Mouse (Mus musculus): ENCODE measurements around the gene Pla2g5. TPM values are rescaled to one million over a fixed set of nuclear protein-coding genes. Genes with fewer than 3 reads are reported as not detected.
"Not testable (repeated sequence)": the region's sequence is repeated elsewhere in the genome, so short reads cannot be mapped to it uniquely, and the experiment has no call there.

The Pla2g5 gene
- polyA plus RNA-seq (2012; rRNA removed) (not detected in 2 replicates), polyA plus RNA-seq (2014; fragmentation: Nextera tagmentation; extraction: Ambion mirVana) (not detected in 2 replicates)

GRCm38 (mm10) chr4:138863344-138863998, at the start of gene Pla2g5:
Gene Pla2g5 (minus strand): TSS chr4:138863482.
- DNase-seq (ENCODE audit: low read depth in 3 of 3, low spot score in 3 of 3): no peak
- no peaks in the 10 kb centered on the region for H3K9me3 ChIP-seq (ENCODE audit: control insufficient read depth, low read length)
- no peaks in the 10 kb centered on the region for H3K36me3 ChIP-seq (replicated peaks; ENCODE audit: control insufficient read depth, insufficient read depth, low read depth)
- H3K27me3 ChIP-seq (ENCODE audit: control insufficient read depth, insufficient read depth, low read length): no peaks in the 10 kb centered on the region
- H3K4me2 ChIP-seq (ENCODE audit: low read depth): no peak within 1 kb of the TSS
- no peak within 1 kb of the TSS for H3K9ac ChIP-seq (replicated peaks)
- H3K4me3 ChIP-seq (ENCODE audit: insufficient read depth in 1 of 2, low read depth in 2 of 2, low read length in 2 of 2): no peak within 1 kb of the TSS
- TF ChIP-seq CTCF (IDR thresholded peaks at IDR 0.05; ENCODE audit: low read depth): no peak
- TF ChIP-seq EP300 (IDR thresholded peaks at IDR 0.05; ENCODE audit: low read depth): no peak
- ATAC-seq (ENCODE audit: insufficient read depth): no peak
- H3K4me1 ChIP-seq (replicated peaks; ENCODE audit: control insufficient read depth in 2 of 2, insufficient read depth in 2 of 2, low read length in 1 of 2): no peaks in the 10 kb centered on the region
- 43% methylated on average over 10 of the region's 10 CpGs for WGBS (ENCODE audit: insufficient replicate concordance)
- H3K27ac ChIP-seq: no peak within 1 kb of the TSS

DNA sequence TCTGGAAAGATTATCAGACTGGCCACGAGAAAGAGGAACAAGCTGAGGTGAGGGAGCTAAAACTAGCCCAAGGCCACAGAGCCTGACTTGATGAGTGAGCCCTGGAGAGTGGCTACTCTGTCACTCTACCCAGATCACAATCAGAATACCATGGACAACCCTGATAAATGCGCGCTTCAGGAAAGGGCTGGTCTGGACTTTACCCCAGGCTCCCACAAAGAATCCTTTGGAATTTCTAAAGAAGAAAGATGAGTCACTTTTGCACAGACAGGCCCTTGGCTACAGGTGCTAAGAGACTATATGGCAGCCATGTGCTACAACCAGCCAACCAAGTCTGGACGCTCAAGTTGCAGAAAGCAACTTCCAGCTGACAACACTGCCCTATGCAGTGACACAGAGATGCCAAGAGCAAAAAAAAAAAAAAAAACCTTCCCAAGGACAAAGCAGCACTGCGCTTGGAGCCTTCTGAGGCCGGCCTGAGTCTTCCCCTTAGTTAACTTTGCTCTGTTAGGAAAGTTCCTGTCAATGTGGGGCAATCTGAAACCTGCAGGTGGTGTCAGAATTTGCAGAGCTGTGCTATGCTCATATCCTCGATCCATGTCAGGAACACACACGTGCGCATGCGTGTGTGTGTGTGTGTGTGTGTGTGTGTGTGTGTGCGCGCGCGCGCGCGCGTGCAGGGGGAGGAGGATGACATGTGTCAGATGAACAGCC, 42.5 kb upstream of the Pla2g5 start:
- TF ChIP-seq EP300 (IDR thresholded peaks at IDR 0.05; ENCODE audit: low read depth) (no peak), CTCF (IDR thresholded peaks at IDR 0.05; ENCODE audit: low read depth) (no peak)
- no peak overlapping the region for H3K9ac ChIP-seq (replicated peaks)
- no peak overlapping the region for H3K4me3 ChIP-seq (ENCODE audit: insufficient read depth in 1 of 2, low read depth in 2 of 2, low read length in 2 of 2)
- H3K4me1 ChIP-seq (replicated peaks; ENCODE audit: control insufficient read depth in 2 of 2, insufficient read depth in 2 of 2, low read length in 1 of 2): no peaks in the 10 kb centered on the region
- 85% methylated on average over 18 of the region's 18 CpGs for WGBS (ENCODE audit: insufficient replicate concordance)
- no peaks in the 10 kb centered on the region for H3K9me3 ChIP-seq (ENCODE audit: control insufficient read depth, low read length)
- H3K27me3 ChIP-seq (ENCODE audit: control insufficient read depth, insufficient read depth, low read length): no peaks in the 10 kb centered on the region
- no peaks in the 10 kb centered on the region for H3K36me3 ChIP-seq (replicated peaks; ENCODE audit: control insufficient read depth, insufficient read depth, low read depth)
- no peak overlapping the region for H3K4me2 ChIP-seq (ENCODE audit: low read depth)
- DNase-seq (ENCODE audit: low read depth in 3 of 3, low spot score in 3 of 3) (no peak), ATAC-seq (ENCODE audit: insufficient read depth) (no peak)
- no peak overlapping the region for H3K27ac ChIP-seq

GRCm38 (mm10) chr4:138899361-138899760, 36.1 kb upstream of the Pla2g5 start:
- Histone ChIP-seq H3K4me3 (ENCODE audit: insufficient read depth in 1 of 2, low read depth in 2 of 2, low read length in 2 of 2) (no peak overlapping the region), H3K27ac (no peak overlapping the region), H3K4me1 (replicated peaks; ENCODE audit: control insufficient read depth in 2 of 2, insufficient read depth in 2 of 2, low read length in 1 of 2) (no peaks in the 10 kb centered on the region), H3K4me2 (ENCODE audit: low read depth) (no peak overlapping the region), H3K36me3 (replicated peaks; ENCODE audit: control insufficient read depth, insufficient read depth, low read depth) (no peaks in the 10 kb centered on the region), H3K27me3 (ENCODE audit: control insufficient read depth, insufficient read depth, low read length) (no peaks in the 10 kb centered on the region), H3K9me3 (ENCODE audit: control insufficient read depth, low read length) (no peaks in the 10 kb centered on the region), H3K9ac (replicated peaks) (no peak overlapping the region)
- 74% methylated on average over 7 of the region's 7 CpGs for WGBS (ENCODE audit: insufficient replicate concordance)
- ATAC-seq (ENCODE audit: insufficient read depth) (no peak), DNase-seq (ENCODE audit: low read depth in 3 of 3, low spot score in 3 of 3) (no peak)
- no peak for TF ChIP-seq CTCF (IDR thresholded peaks at IDR 0.05; ENCODE audit: low read depth)
- no peak for TF ChIP-seq EP300 (IDR thresholded peaks at IDR 0.05; ENCODE audit: low read depth)

DNA sequence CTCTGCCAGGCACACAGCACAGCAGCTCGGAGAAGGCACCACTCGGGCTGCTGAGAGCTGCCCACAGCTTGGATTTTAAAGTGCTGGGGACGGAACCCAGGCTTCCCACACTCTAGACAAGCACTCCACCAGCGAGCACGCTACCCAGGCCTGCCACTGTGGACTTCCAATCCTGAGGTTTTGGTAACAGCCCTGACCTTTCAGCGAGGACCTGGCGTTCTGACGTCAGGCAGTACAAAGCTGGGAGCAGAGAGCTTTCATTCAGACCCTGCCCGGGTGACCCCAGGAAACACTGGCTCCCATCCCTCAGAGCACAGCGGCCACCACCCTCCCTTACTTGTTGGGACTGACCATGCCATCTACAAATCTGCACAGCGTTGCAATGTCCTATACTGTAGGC, 30.5 kb upstream of the Pla2g5 start:
- not testable (repeated sequence) for ATAC-seq (ENCODE audit: insufficient read depth); H3K9ac ChIP-seq (replicated peaks); DNase-seq (ENCODE audit: low read depth in 3 of 3, low spot score in 3 of 3); H3K4me2 ChIP-seq (ENCODE audit: low read depth); H3K4me1 ChIP-seq (replicated peaks; ENCODE audit: control insufficient read depth in 2 of 2, insufficient read depth in 2 of 2, low read length in 1 of 2); H3K27ac ChIP-seq; H3K4me3 ChIP-seq (ENCODE audit: insufficient read depth in 1 of 2, low read depth in 2 of 2, low read length in 2 of 2); H3K36me3 ChIP-seq (replicated peaks; ENCODE audit: control insufficient read depth, insufficient read depth, low read depth); H3K27me3 ChIP-seq (ENCODE audit: control insufficient read depth, insufficient read depth, low read length); H3K9me3 ChIP-seq (ENCODE audit: control insufficient read depth, low read length)
- 70% methylated on average over 11 of the region's 11 CpGs for WGBS (ENCODE audit: insufficient replicate concordance)

DNA sequence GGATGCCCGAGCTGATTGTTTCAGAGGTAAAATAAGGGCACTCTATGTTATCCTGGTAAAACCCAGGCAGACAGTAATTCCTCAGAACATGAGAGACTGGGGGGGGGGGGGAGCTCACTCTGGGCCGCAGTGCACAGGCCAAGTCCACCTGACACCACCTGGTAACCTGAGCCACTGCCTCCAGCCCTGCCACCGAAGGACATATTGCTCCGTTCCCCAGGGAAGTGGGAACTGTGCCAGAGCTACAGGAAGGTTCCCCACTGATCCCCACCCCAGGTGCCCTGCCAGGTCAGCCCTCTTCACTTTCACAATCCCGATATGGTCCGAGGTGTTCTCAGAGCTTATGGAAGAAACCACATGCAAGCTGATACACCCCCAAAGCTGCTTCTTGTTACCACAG, 29.4 kb upstream of the Pla2g5 start:
- 75% methylated on average over 6 of the region's 6 CpGs for WGBS (ENCODE audit: insufficient replicate concordance)
- no peak overlapping the region for H3K4me3 ChIP-seq (ENCODE audit: insufficient read depth in 1 of 2, low read depth in 2 of 2, low read length in 2 of 2)
- H3K27ac ChIP-seq: no peak overlapping the region
- no peak for ATAC-seq (ENCODE audit: insufficient read depth)
- no peaks in the 10 kb centered on the region for H3K27me3 ChIP-seq (ENCODE audit: control insufficient read depth, insufficient read depth, low read length)
- H3K4me1 ChIP-seq (replicated peaks; ENCODE audit: control insufficient read depth in 2 of 2, insufficient read depth in 2 of 2, low read length in 1 of 2): no peaks in the 10 kb centered on the region
- TF ChIP-seq EP300 (IDR thresholded peaks at IDR 0.05; ENCODE audit: low read depth) (no peak), CTCF (IDR thresholded peaks at IDR 0.05; ENCODE audit: low read depth) (no peak)
- DNase-seq (ENCODE audit: low read depth in 3 of 3, low spot score in 3 of 3): no peak
- no peak overlapping the region for H3K9ac ChIP-seq (replicated peaks)
- no peaks in the 10 kb centered on the region for H3K9me3 ChIP-seq (ENCODE audit: control insufficient read depth, low read length)
- no peaks in the 10 kb centered on the region for H3K36me3 ChIP-seq (replicated peaks; ENCODE audit: control insufficient read depth, insufficient read depth, low read depth)
- no peak overlapping the region for H3K4me2 ChIP-seq (ENCODE audit: low read depth)

Data from liver, embryonic 14.5 days (tissue).